Mouse (Mus musculus) kidney, adult 2 months (tissue): Measurements from ENCODE around the gene Ctsz. TPM values are rescaled to one million over a fixed set of nuclear protein-coding genes. Genes with fewer than 3 reads are reported as not detected.

Source experiments
- DNase-seq: peaks from one replicate; pipeline ENCODE4 v3.0.0; 2021
- H3K27ac ChIP-seq: fragments of 200-500 bp; 2 replicates; pipeline ENCODE4 v1.5.1; 2012; ENCODE audit warnings: low read depth, low read length, control low read depth, inconsistent platforms; ENCODE audit not compliant: insufficient read depth
- H3K27me3 ChIP-seq: fragments of 200-500 bp; replicated peaks from 2 replicates; pipeline ENCODE4 v1.6.1; 2012; ENCODE audit warnings: mild to moderate bottlenecking, moderate library complexity, low read length, inconsistent platforms; ENCODE audit not compliant: control insufficient read depth, insufficient read depth
- H3K36me3 ChIP-seq: fragments of 200-500 bp; 2 replicates; pipeline ENCODE4 v1.6.1; 2012; ENCODE audit warnings: mild to moderate bottlenecking, moderate library complexity, low read length, inconsistent platforms; ENCODE audit not compliant: control insufficient read depth, insufficient read depth
- H3K4me1 ChIP-seq: fragments of 200-500 bp; 2 replicates; pipeline ENCODE4 v1.6.1; 2011; ENCODE audit warnings: low read length; ENCODE audit not compliant: control insufficient read depth, insufficient read depth
- H3K4me3 ChIP-seq: fragments of 200-500 bp; 2 replicates; pipeline ENCODE4 v1.5.1; 2011; ENCODE audit warnings: mild to moderate bottlenecking, low read depth, low read length, control low read depth; ENCODE audit not compliant: insufficient read depth
- CTCF ChIP-seq: fragments of 200-500 bp; conservative IDR thresholded peaks from 2 replicates; pipeline ENCODE4 v1.5.1; 2011; ENCODE audit warnings: low read depth, mild to moderate bottlenecking, control low read depth, low read length, moderate library complexity, mixed read lengths; ENCODE audit not compliant: insufficient read depth, insufficient read length
- POLR2A ChIP-seq: fragments of 200-500 bp; IDR thresholded peaks from one replicate; pipeline ENCODE4 v1.6.1; 2011; ENCODE audit warnings: low read depth, low read length, control low read depth
- WGBS: fragments of 180-500 bp; shearing (Covaris S2); methylation state at CpG from one replicate; pipeline ENCODE4 v1.1.7; 2018; 5-methylcytosine and 5-hydroxymethylcytosine counted together
- polyA plus RNA-seq: library from polyadenylated mRNA; depleted of rRNA; stranded (reverse); fragments of >200 nt; gene quantifications from 2 replicates; pipeline ENCODE4 v1.2.3, GENCODE M21; 2012

Ctsz gene
- polyA plus RNA-seq, 1 experiment, result 268 TPM

DNA sequence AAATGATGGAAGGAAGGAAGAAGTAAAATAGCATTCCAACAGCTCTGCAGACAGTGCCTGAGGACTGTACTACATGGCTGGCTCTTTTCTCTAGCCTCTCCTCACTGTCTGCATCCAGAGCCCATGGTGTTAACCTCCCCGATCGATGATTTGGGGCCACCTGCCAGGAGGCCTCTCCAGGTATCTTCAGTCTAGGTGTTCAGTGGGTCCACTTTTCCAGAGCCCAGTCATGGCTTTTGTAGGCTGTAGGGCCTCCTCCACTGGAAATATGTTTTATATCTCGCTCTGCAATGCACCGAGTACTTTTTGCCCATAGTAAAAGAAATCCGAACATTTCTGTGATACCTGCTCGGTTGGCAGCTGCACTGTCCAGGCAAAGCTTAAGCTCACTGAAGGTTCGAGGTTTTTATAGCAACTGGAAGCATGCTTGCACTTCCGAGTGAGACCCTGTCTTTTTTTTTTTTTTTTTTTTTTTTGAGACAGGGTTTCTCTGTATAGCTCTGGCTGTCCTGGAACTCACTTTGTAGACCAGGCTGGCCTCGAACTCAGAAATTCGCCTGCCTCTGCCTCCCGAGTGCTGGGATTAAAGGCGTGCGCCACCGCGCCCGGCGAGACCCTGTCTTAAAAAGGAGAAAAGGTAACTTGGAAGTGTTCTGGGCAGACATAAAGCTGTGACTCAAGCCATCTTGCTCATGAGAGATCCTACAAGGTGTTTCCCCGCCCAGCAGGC lies 23.7 kb downstream of the Ctsz start:
- Histone ChIP-seq H3K27ac (no peak overlapping the region), H3K27me3 (no peaks in the 10 kb centered on the region), H3K36me3 (no peaks in the 10 kb centered on the region), H3K4me3 (no peak overlapping the region), H3K4me1 (peaks cover 4% of the 10 kb centered on the region; the same call in 1 of the 2 replicates)
- WGBS, result 52% methylated on average over 18 of the region's 18 CpGs
- no peak for TF ChIP-seq CTCF
- no peak for TF ChIP-seq POLR2A
- no peak for DNase-seq

DNA sequence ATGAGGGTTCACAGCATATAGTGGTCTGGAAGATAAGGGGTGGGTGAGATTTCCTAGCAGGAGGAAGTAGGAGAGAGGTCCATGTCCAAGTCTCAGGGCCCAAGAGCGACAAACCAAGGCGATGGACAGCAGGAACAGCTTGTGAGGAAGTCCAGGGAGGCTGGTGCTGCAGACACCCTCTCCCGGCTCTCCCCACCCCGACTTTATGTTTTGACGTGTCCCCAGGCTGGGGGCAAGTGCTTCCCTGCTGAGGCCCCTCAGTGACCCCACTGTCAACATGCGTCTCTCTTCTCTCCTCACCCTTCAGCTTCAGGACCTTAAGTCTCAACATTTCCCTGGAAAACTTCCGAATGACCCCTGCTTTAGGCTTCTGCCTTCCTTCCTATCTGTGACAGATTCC lies 25.7 kb downstream of the Ctsz start:
- no peaks in the 10 kb centered on the region for H3K36me3 ChIP-seq
- H3K27me3 ChIP-seq, result no peaks in the 10 kb centered on the region
- 79% methylated on average over 7 of the region's 7 CpGs for WGBS
- DNase-seq, result no peak
- no peak overlapping the region for H3K27ac ChIP-seq
- H3K4me1 ChIP-seq, result peaks cover 4% of the 10 kb centered on the region; the same call in 1 of the 2 replicates
- TF ChIP-seq POLR2A (no peak), CTCF (no peak)
- H3K4me3 ChIP-seq, result no peak overlapping the region

GRCm38 (mm10) chr2:174410222-174410621 lies 28.6 kb downstream of the Ctsz start:
- no peaks in the 10 kb centered on the region for H3K27me3 ChIP-seq
- no peak overlapping the region for H3K4me3 ChIP-seq
- H3K4me1 ChIP-seq, result no peaks in the 10 kb centered on the region
- 64% methylated on average over 2 of the region's 2 CpGs for WGBS
- TF ChIP-seq CTCF (no peak), POLR2A (no peak)
- H3K36me3 ChIP-seq, result no peaks in the 10 kb centered on the region
- H3K27ac ChIP-seq, result no peak overlapping the region
- DNase-seq, result no peak

DNA sequence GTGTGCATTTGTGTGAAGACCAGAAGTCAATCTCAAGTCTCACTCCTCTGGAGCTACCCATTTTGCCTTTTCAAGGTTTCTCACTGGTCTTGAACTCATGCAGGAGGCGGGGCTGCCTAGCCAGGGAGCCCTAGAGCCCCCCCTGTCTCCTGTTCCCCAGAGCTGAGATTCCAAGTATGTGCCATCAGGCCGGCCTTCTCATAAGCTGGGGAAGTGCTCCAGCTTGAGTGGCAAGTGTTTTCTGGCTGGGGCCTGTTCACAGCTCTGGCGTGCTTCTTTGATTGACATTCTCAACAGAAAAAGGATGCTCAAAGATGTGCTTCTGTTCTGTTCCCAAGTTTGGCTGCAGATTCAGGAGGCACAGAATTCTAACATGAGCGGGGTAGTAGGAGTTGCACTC lies 38.4 kb downstream of the Ctsz start:
- H3K27ac ChIP-seq, result no peak overlapping the region
- H3K4me1 ChIP-seq, result no peaks in the 10 kb centered on the region
- 91% methylated on average over 4 of the region's 4 CpGs for WGBS
- no peaks in the 10 kb centered on the region for H3K27me3 ChIP-seq
- H3K4me3 ChIP-seq, result no peak overlapping the region
- H3K36me3 ChIP-seq, result no peaks in the 10 kb centered on the region
- no peak for TF ChIP-seq POLR2A
- no peak for TF ChIP-seq CTCF
- DNase-seq, result no peak

GRCm38 (mm10) chr2:174397881-174398280 lies 41.0 kb downstream of the Ctsz start:
- H3K27ac ChIP-seq, result no peak overlapping the region
- H3K27me3 ChIP-seq, result no peaks in the 10 kb centered on the region
- H3K4me3 ChIP-seq, result no peak overlapping the region
- TF ChIP-seq CTCF (no peak), POLR2A (no peak)
- DNase-seq, result no peak
- H3K4me1 ChIP-seq, result no peaks in the 10 kb centered on the region
- no peaks in the 10 kb centered on the region for H3K36me3 ChIP-seq
- WGBS, result 91% methylated on average over 6 of the region's 6 CpGs

- Histone ChIP-seq H3K4me1 (no peaks in the 10 kb centered on the region), H3K27ac (no peak overlapping the region), H3K4me3 (no peak overlapping the region), H3K36me3 (no peaks in the 10 kb centered on the region), H3K27me3 (no peaks in the 10 kb centered on the region)
- 94% methylated on average over 1 of the region's 1 CpGs for WGBS
- DNase-seq, result no peak
- no peak for TF ChIP-seq POLR2A
- no peak for TF ChIP-seq CTCF
Measured at GRCm38 (mm10) chr2:174397065-174397464, 41.8 kb downstream of the Ctsz start.

DNA sequence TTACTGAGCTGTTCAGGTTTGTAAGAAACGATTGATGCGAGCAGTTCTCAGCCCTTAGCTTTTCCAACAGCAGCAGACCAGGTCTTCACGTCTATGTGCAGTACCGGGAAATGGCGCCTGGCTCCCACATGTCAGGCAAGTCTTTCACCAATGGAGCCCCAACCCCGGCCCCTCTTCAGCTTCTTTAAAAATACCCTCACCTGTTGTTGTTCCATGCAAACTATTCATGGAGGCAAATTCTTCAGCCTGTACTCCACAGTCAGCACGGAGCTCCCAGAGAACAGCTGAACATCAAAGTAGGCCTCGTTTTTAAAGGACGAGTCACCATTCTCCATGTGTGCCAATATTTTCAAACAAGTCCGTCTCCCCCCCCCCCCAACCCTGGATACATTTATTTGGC lies 42.2 kb downstream of the Ctsz start:
- no peak overlapping the region for H3K4me3 ChIP-seq
- H3K36me3 ChIP-seq, result no peaks in the 10 kb centered on the region

More for the DNA sequence above, 42.2 kb downstream of the Ctsz start:
- no peaks in the 10 kb centered on the region for H3K27me3 ChIP-seq
- no peak overlapping the region for H3K27ac ChIP-seq
- TF ChIP-seq CTCF, result no peak
- TF ChIP-seq POLR2A, result no peak
- DNase-seq, result no peak
- no peaks in the 10 kb centered on the region for H3K4me1 ChIP-seq
- WGBS, result 89% methylated on average over 10 of the region's 10 CpGs
